Mouse (Mus musculus) heart, postnatal 4 days (tissue): ENCODE data around the gene Rab3a. TPM values are rescaled to one million over a fixed set of nuclear protein-coding genes. Genes with fewer than 3 reads are reported as not detected.
A peak's percentile ranks its signal among the peaks of the same experiment; 100 is the strongest.

Experiments
- DNase-seq: peaks from one replicate; pipeline ENCODE4 v3.0.0; 2021
- microRNA-seq, 2 experiments: library from miRNA; unstranded; fragments of <30 nt; microRNA quantifications; one replicate each; pipeline ENCODE4 v1.2.0; 2021 to 2022
- total RNA-seq, 2 experiments: library from RNA; stranded (reverse); gene quantifications; 2 replicates each; pipeline ENCODE4 v1.2.3; 2021

Gene Rab3a
- total RNA-seq, 2 experiments from 2014 or later, result 27.3 to 28.7 TPM

DNA sequence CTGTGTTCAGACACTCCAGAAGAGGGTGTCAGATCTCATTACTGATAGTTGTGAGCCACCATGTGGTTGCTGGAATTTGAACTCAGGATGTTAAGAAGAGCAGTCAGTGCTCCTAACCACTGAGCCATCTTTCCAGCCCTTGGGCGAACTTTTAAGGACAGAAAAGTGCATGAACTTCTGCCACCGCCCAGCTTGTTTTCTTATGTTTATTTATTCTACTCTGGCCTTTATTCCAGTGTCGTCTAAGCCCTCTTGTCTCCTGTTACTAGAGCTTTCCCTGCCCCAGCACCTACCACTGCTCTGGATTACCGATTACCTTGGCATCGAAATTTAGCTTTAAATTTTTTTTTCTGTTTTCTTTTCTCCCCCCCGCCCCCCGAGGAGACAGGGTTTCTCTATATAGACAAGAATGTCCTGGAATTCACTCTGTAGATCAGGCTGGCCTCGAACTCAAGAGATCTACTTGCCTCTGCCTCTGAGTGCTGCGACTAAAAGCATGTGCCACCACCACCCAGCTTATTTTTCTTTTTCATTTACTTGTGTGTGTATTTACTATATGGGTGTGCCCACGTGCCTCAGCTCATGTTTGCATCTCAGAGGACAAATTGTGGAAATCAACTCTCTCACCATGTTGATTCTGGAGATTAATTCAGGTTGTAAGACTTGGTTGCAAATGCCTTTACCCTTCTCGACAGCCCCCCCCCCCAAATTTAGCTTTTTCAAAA lies 48.5 kb downstream of the Rab3a start:
- no peak for DNase-seq

DNA sequence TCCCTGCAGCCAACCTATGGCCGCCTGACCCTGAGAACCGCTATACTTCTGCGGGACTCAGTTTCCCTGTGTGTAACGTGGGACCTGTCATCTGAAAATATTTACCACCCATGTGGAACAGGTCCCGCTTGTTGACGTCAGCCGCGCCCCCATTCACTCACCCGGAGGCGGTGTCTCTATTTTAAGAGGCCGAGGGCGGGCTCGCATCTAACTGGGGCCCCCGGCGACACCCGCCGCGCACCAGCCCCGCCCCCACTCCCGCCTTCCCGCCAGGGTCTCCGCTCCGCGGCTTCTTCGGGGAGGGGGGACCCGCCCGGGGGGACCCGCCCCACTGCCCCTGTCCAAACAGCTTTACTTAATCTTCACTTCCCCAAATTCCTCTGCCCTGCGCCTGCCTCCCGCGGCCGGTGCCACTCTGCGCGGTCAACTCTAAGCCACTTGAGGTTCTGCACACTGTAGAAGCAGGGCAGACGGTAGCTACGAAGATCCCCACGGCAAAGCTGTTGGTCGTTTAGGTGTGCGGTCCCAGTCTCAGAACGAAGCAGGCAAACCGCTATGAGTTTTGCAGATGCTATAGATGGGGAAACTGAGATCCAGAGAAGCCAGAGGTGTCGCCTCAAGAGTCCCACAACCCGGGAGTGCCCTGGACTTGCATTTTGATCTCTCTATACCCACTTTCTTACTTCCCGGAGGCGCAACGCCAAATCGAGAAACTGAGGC lies 49.4 kb downstream of the Rab3a start:
- DNase-seq, result peak; percentile 43

DNA sequence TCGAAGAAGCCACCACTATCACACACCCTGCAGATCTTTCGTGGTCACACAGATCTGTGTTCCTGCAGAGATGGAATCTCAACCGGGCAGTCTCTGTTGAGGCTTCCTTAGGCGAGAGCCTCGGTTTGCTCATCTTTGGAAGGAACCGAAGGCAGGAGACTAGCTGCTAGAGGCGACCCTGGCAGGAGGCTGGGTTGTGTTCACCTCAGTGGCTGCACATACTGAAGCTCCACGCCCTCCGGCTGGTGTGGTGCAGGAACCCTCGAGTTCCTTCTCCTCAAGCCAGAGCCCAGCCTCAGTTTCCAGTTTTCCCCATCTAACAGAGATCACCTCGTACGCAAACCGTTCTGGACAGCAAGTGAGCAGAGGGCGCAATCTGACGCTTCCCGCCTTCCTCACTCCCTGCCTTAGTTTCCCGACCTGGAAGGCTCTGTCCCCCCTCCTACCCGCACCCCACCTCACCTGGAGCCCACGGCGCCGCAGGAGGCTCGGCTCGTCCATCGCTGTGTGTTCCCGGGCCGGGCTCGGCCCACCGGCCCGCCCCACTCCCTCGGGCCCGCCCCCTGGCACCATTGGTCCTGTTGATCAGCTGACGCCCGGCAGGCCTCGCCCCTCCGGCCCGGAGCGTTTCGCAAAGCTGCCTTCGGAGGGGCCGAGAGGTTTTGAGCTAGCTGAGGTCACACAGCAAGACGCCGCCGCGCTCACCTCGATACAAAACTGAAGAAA lies 50.2 kb downstream of the Rab3a start, which contains the start of gene Mast3:
Gene Mast3 (minus strand): TSS at position 574 of the 726 bp plus-strand sequence.
- DNase-seq, result peak; percentile 89

DNA sequence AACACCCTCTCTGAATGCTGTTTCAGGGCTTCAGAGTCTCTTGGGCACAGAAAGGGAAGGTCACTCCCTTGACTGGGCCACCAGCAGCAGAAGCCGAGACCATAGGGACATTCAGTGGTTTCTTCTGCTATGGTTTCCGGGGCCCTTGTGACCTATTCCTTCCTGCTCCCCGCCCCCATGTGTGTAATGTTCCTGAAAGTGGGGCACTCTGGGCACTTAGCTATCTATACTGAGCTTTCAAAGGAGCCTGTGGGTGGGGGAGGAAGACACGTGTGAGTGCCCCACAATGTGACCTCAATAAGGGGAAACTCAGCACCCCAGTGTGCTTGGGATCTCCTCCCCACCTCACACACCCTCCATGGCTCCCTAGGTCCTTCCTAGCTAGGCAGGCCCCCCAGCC lies 52.1 kb downstream of the Rab3a start:
- no peak for DNase-seq

DNA sequence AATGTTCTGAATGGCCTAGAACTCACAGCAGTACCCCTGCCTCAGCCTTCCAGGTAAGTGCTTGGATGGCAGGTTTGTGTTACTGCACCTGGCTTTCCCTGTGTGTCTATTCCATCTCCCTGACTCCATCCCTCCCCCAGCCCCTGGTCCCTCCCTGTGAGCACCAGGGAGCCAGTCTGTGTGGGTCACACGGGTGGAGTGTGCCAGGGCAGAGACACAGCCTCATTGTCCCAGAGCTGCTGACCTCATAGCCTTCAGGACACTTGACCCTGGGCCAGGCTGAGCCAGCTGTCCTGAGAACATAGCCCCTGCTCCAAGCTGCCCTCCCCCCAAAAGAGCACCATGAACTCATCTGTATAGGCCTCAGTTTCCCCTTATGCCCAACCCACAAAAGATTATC lies 52.8 kb downstream of the Rab3a start:
- DNase-seq, result no peak

DNA sequence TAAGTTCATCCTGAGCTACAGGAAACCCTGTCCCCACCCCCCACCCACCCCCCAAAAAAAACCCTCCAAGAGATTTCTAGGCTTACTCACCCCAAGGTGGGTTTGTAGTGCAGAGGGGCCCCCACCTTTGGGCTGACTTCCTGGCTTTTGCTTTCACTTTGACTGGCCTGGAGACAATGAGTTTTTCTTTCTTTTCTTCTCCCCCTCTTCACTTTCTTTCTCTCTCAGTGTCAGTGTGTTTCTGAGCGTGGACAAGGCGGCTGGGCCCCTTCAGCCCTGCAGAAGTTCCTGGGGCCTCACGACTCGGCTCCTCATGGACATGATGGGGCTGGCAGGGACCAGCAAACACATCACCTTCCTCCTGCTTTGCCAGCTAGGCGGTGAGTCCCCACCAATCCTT lies 53.8 kb downstream of the Rab3a start, which contains the start of gene Il12rb1:
Gene Il12rb1 (plus strand): TSS at position 211 of the 400 bp plus-strand sequence.
- no peak for DNase-seq

Small RNA genes within 50 kb of the gene (microRNA-seq; reads per million reads assigned to microRNA genes)
- gene Mir7240, result 0 to 0.61 reads per million in 2 experiments

Other genes with a start within 250 kb of the Rab3a start
- 100 to 1,000 TPM in 1 of 2 experiments, 10 to 100 TPM in 1; 96.9 to 109 TPM for gene Rex1bd, start 247.9 kb upstream of the Rab3a start, total RNA-seq
- gene Uba52, start 243.9 kb upstream of the Rab3a start, total RNA-seq, result 1,000 to 10,000 TPM; 1,698 to 1,707 TPM
- 100 to 1,000 TPM; 204 to 207 TPM for gene Fkbp8, start 227.0 kb upstream of the Rab3a start, total RNA-seq
- gene Kxd1, start 226.7 kb upstream of the Rab3a start, total RNA-seq, result 10 to 100 TPM; 67.5 to 76.9 TPM
- 10 to 100 TPM; 16.7 to 17.6 TPM for gene Ell, start 215.2 kb upstream of the Rab3a start, total RNA-seq
- 10 to 100 TPM; 38.9 to 41.6 TPM for gene Isyna1, start 160.3 kb upstream of the Rab3a start, total RNA-seq
- gene Ssbp4, start 145.8 kb upstream of the Rab3a start, total RNA-seq, result 10 to 100 TPM; 73.8 to 78.5 TPM
- gene Lrrc25, start 138.5 kb upstream of the Rab3a start, total RNA-seq, result 1 to 10 TPM; 1.1 to 1.5 TPM
- 1 to 10 TPM; 2.7 to 3.5 TPM for gene Gdf15, start 122.2 kb upstream of the Rab3a start, total RNA-seq
- gene Pgpep1, start 94.3 kb upstream of the Rab3a start, total RNA-seq, result 10 to 100 TPM; 32.2 to 38.4 TPM
- 100 to 1,000 TPM; 107 to 120 TPM for gene Lsm4, start 81.4 kb upstream of the Rab3a start, total RNA-seq
- gene Jund, start 55.7 kb upstream of the Rab3a start, total RNA-seq, result 100 to 1,000 TPM; 254 to 261 TPM
- gene Iqcn, start 51.2 kb upstream of the Rab3a start, total RNA-seq, result under 1 TPM; 0.10 to 0.11 TPM
- gene Gm3336, start 36.1 kb upstream of the Rab3a start, total RNA-seq, result not detected
- gene Pde4c, start 31.0 kb upstream of the Rab3a start, total RNA-seq, result 1 to 10 TPM in 1 of 2 experiments, under 1 TPM in 1; 0.74 to 1.0 TPM
- gene Mpv17l2, start 6.3 kb downstream of the Rab3a start, total RNA-seq, result 10 to 100 TPM; 35.8 to 37.9 TPM
- gene Pik3r2, start 22.0 kb downstream of the Rab3a start, total RNA-seq, result 10 to 100 TPM; 36.0 to 39.2 TPM
- gene Mast3, start 50.4 kb downstream of the Rab3a start, total RNA-seq, result 1 to 10 TPM; 8.4 to 8.9 TPM
- under 1 TPM in 1 of 2 experiments, not detected in 1; 0.12 TPM for gene Il12rb1, start 53.8 kb downstream of the Rab3a start, total RNA-seq
- 1 to 10 TPM; 5.1 to 7.5 TPM for gene Arrdc2, start 85.0 kb downstream of the Rab3a start, total RNA-seq
- 1 to 10 TPM; 2.5 to 3.0 TPM for gene Kcnn1, start 108.6 kb downstream of the Rab3a start, total RNA-seq
- 10 to 100 TPM; 42.6 to 46.2 TPM for gene Ccdc124, start 119.3 kb downstream of the Rab3a start, total RNA-seq
- under 1 TPM in 1 of 2 experiments, not detected in 1; 0.11 TPM for gene Slc5a5, start 138.1 kb downstream of the Rab3a start, total RNA-seq
- gene Rpl18a, start 142.7 kb downstream of the Rab3a start, total RNA-seq, result 1,000 to 10,000 TPM; 1,266 to 1,294 TPM
- gene Map1s, start 151.3 kb downstream of the Rab3a start, total RNA-seq, result 10 to 100 TPM; 35.2 to 36.0 TPM